Mouse (Mus musculus) splenic B cell, adult 2 months (primary cell): ENCODE measurements around the gene Cela3a.

Experiments
- DNase-seq: peaks from one replicate; pipeline ENCODE4 v3.0.0-alpha.2; 2011; ENCODE audit warnings: low read depth, low spot score
- H3K27me3 ChIP-seq: 2 replicates; pipeline ENCODE4 v1.6.1; 2012; ENCODE audit warnings: mild to moderate bottlenecking, low read length, moderate library complexity, mixed read lengths; ENCODE audit not compliant: control insufficient read depth, poor library complexity, insufficient read depth, severe bottlenecking
- H3K36me3 ChIP-seq: 2 replicates; pipeline ENCODE4 v1.6.1; 2012; ENCODE audit warnings: mild to moderate bottlenecking, low read length, moderate library complexity, mixed read lengths; ENCODE audit not compliant: control insufficient read depth, poor library complexity, insufficient read depth, severe bottlenecking

The Cela3a gene

GRCm38 (mm10) chr4:137390196-137390595 lies 19.4 kb downstream of the Cela3a start:
- H3K27me3 ChIP-seq, result no peaks in the 10 kb centered on the region
- no peaks in the 10 kb centered on the region for H3K36me3 ChIP-seq
- DNase-seq, result no peak

- peak; percentile 13 for DNase-seq
- Histone ChIP-seq H3K36me3 (no peaks in the 10 kb centered on the region), H3K27me3 (no peaks in the 10 kb centered on the region)
These were observed 20.6 kb downstream of the Cela3a start for GRCm38 (mm10) chr4:137388983-137389382.

GRCm38 (mm10) chr4:137388059-137388794 lies 21.4 kb downstream of the Cela3a start:
- no peaks in the 10 kb centered on the region for H3K36me3 ChIP-seq
- peak; percentile 91 for DNase-seq
- H3K27me3 ChIP-seq, result no peaks in the 10 kb centered on the region

- H3K36me3 ChIP-seq, result no peaks in the 10 kb centered on the region
- H3K27me3 ChIP-seq, result no peaks in the 10 kb centered on the region
- DNase-seq, result peak; percentile 43
These were observed 22.0 kb downstream of the Cela3a start for GRCm38 (mm10) chr4:137387482-137388058.

- no peak for DNase-seq
- H3K27me3 ChIP-seq, result no peaks in the 10 kb centered on the region
- no peaks in the 10 kb centered on the region for H3K36me3 ChIP-seq
These were observed 28.6 kb downstream of the Cela3a start for GRCm38 (mm10) chr4:137380702-137381605.

GRCm38 (mm10) chr4:137379713-137380255 lies 29.8 kb downstream of the Cela3a start:
- no peak for DNase-seq
- Histone ChIP-seq H3K36me3 (no peaks in the 10 kb centered on the region), H3K27me3 (no peaks in the 10 kb centered on the region)

- DNase-seq, result no peak
- Histone ChIP-seq H3K36me3 (no peaks in the 10 kb centered on the region), H3K27me3 (no peaks in the 10 kb centered on the region)
These were observed 30.5 kb downstream of the Cela3a start for GRCm38 (mm10) chr4:137379085-137379484.

- DNase-seq, result no peak
These were observed 31.9 kb downstream of the Cela3a start for GRCm38 (mm10) chr4:137377526-137378304.

GRCm38 (mm10) chr4:137376778-137377177 lies 32.8 kb downstream of the Cela3a start:
- DNase-seq, result peak; percentile 28
- Histone ChIP-seq H3K27me3 (no peaks in the 10 kb centered on the region), H3K36me3 (no peaks in the 10 kb centered on the region)

More at GRCm38 (mm10) chr4:137377526-137378304, 31.9 kb downstream of the Cela3a start:
- Histone ChIP-seq H3K27me3 (no peaks in the 10 kb centered on the region), H3K36me3 (no peaks in the 10 kb centered on the region)

- H3K27me3 ChIP-seq, result no peaks in the 10 kb centered on the region
- DNase-seq, result no peak
- H3K36me3 ChIP-seq, result no peaks in the 10 kb centered on the region
These were observed 34.0 kb downstream of the Cela3a start for GRCm38 (mm10) chr4:137375314-137376278.

- H3K27me3 ChIP-seq, result no peaks in the 10 kb centered on the region
- H3K36me3 ChIP-seq, result no peaks in the 10 kb centered on the region
- DNase-seq, result no peak
These were observed 35.9 kb downstream of the Cela3a start for GRCm38 (mm10) chr4:137373711-137374110.

- Histone ChIP-seq H3K36me3 (no peaks in the 10 kb centered on the region), H3K27me3 (no peaks in the 10 kb centered on the region)
- DNase-seq, result no peak
These were observed 37.7 kb downstream of the Cela3a start for GRCm38 (mm10) chr4:137371596-137372523.
